Mouse (Mus musculus): ENCODE measurements around the gene Supt3. TPM values are rescaled to one million over a fixed set of nuclear protein-coding genes. Genes with fewer than 3 reads are reported as not detected.

Supt3 gene
- polyA plus RNA-seq, 1 experiment from 2014 or later, result 27.0 TPM

- Histone ChIP-seq H3K27me3 (ENCODE audit: control insufficient read depth, insufficient read depth, low read length) (no peaks in the 10 kb centered on the region), H3K4me2 (replicated peaks; ENCODE audit: low read depth, low read length) (no peak overlapping the region), H3K4me3 (ENCODE audit: low read depth, low read length) (no peak overlapping the region), H3K4me1 (ENCODE audit: control insufficient read depth, insufficient read depth, low read length) (no peaks in the 10 kb centered on the region), H3K27ac (ENCODE audit: low read length) (no peak overlapping the region), H3K9ac (replicated peaks; ENCODE audit: low read depth, low read length) (no peak overlapping the region), H3K9me3 (ENCODE audit: control insufficient read depth, low read depth, low read length) (no peaks in the 10 kb centered on the region), H3K36me3 (ENCODE audit: control insufficient read depth, insufficient read depth, low read length) (no peaks in the 10 kb centered on the region)
- 76% methylated on average over 2 of the region's 2 CpGs for WGBS
- ATAC-seq (ENCODE audit: insufficient number of reproducible peaks, insufficient read depth, low FRiP score, low read depth), result no peak
These were observed 179.7 kb downstream of the Supt3 start for GRCm38 (mm10) chr17:44956671-44957070.

GRCm38 (mm10) chr17:44963051-44963798, 186.3 kb downstream of the Supt3 start:
- no peak overlapping the region for H3K4me2 ChIP-seq (replicated peaks; ENCODE audit: low read depth, low read length)
- H3K27me3 ChIP-seq (ENCODE audit: control insufficient read depth, insufficient read depth, low read length), result no peaks in the 10 kb centered on the region
- 75% methylated on average over 6 of the region's 6 CpGs for WGBS
- H3K36me3 ChIP-seq (ENCODE audit: control insufficient read depth, insufficient read depth, low read length), result no peaks in the 10 kb centered on the region
- no peaks in the 10 kb centered on the region for H3K9me3 ChIP-seq (ENCODE audit: control insufficient read depth, low read depth, low read length)
- no peaks in the 10 kb centered on the region for H3K4me1 ChIP-seq (ENCODE audit: control insufficient read depth, insufficient read depth, low read length)
- no peak for ATAC-seq (ENCODE audit: insufficient number of reproducible peaks, insufficient read depth, low FRiP score, low read depth)
- no peak overlapping the region for H3K4me3 ChIP-seq (ENCODE audit: low read depth, low read length)
- H3K9ac ChIP-seq (replicated peaks; ENCODE audit: low read depth, low read length), result no peak overlapping the region
- H3K27ac ChIP-seq (ENCODE audit: low read length), result no peak overlapping the region

- no peak overlapping the region for H3K4me2 ChIP-seq (replicated peaks; ENCODE audit: low read depth, low read length)
- H3K36me3 ChIP-seq (ENCODE audit: control insufficient read depth, insufficient read depth, low read length), result no peaks in the 10 kb centered on the region
- peaks cover 6% of the 10 kb centered on the region; the same call in 1 of the 2 replicates for H3K4me1 ChIP-seq (ENCODE audit: control insufficient read depth, insufficient read depth, low read length)
- H3K27ac ChIP-seq (ENCODE audit: low read length), result no peak overlapping the region
- no peaks in the 10 kb centered on the region for H3K9me3 ChIP-seq (ENCODE audit: control insufficient read depth, low read depth, low read length)
- H3K27me3 ChIP-seq (ENCODE audit: control insufficient read depth, insufficient read depth, low read length), result no peaks in the 10 kb centered on the region
- no peak overlapping the region for H3K9ac ChIP-seq (replicated peaks; ENCODE audit: low read depth, low read length)
- H3K4me3 ChIP-seq (ENCODE audit: low read depth, low read length), result no peak overlapping the region
- ATAC-seq (ENCODE audit: insufficient number of reproducible peaks, insufficient read depth, low FRiP score, low read depth), result no peak
- whole genome bisulfite sequencing, result 74% methylated on average over 1 of the region's 1 CpGs
These were observed 190.2 kb downstream of the Supt3 start for GRCm38 (mm10) chr17:44967186-44967585.

GRCm38 (mm10) chr17:44970255-44970654, 193.3 kb downstream of the Supt3 start:
- WGBS, result 76% methylated on average over 3 of the region's 3 CpGs
- Histone ChIP-seq H3K4me3 (ENCODE audit: low read depth, low read length) (no peak overlapping the region), H3K9me3 (ENCODE audit: control insufficient read depth, low read depth, low read length) (no peaks in the 10 kb centered on the region), H3K9ac (replicated peaks; ENCODE audit: low read depth, low read length) (no peak overlapping the region), H3K27me3 (ENCODE audit: control insufficient read depth, insufficient read depth, low read length) (no peaks in the 10 kb centered on the region), H3K4me1 (ENCODE audit: control insufficient read depth, insufficient read depth, low read length) (peaks cover 7% of the 10 kb centered on the region; the same call in 1 of the 2 replicates), H3K4me2 (replicated peaks; ENCODE audit: low read depth, low read length) (no peak overlapping the region), H3K36me3 (ENCODE audit: control insufficient read depth, insufficient read depth, low read length) (no peaks in the 10 kb centered on the region), H3K27ac (ENCODE audit: low read length) (no peak overlapping the region)
- no peak for ATAC-seq (ENCODE audit: insufficient number of reproducible peaks, insufficient read depth, low FRiP score, low read depth)

DNA sequence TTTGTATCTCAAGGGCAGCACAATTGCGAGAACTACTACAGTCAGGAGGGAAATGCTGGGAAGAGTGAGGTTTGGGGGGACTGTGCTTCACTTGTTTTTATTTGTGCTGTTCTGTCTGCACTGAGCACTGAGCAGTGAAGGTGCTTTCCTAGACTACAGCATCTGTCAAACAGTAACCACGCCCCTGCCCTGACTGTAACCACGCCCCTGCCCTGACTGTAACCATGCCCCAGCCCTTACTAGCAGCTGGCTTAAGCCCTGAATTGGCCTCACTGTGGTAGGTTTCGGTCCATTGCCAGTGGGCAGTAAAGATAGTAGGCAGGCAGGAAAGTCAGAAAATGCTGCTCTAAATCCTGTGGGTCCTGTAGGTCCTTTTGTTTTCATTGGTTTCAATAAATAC, 196.5 kb downstream of the Supt3 start:
- no peaks in the 10 kb centered on the region for H3K27me3 ChIP-seq (ENCODE audit: control insufficient read depth, insufficient read depth, low read length)
- H3K9ac ChIP-seq (replicated peaks; ENCODE audit: low read depth, low read length), result no peak overlapping the region
- H3K9me3 ChIP-seq (ENCODE audit: control insufficient read depth, low read depth, low read length), result no peaks in the 10 kb centered on the region
- no peak for ATAC-seq (ENCODE audit: insufficient number of reproducible peaks, insufficient read depth, low FRiP score, low read depth)
- H3K4me3 ChIP-seq (ENCODE audit: low read depth, low read length), result no peak overlapping the region
- H3K4me2 ChIP-seq (replicated peaks; ENCODE audit: low read depth, low read length), result no peak overlapping the region
- WGBS, result 54% methylated on average over 4 of the region's 4 CpGs
- peaks cover 9% of the 10 kb centered on the region; the same call in 1 of the 2 replicates for H3K4me1 ChIP-seq (ENCODE audit: control insufficient read depth, insufficient read depth, low read length)
- H3K27ac ChIP-seq (ENCODE audit: low read length), result no peak overlapping the region
- no peaks in the 10 kb centered on the region for H3K36me3 ChIP-seq (ENCODE audit: control insufficient read depth, insufficient read depth, low read length)

DNA sequence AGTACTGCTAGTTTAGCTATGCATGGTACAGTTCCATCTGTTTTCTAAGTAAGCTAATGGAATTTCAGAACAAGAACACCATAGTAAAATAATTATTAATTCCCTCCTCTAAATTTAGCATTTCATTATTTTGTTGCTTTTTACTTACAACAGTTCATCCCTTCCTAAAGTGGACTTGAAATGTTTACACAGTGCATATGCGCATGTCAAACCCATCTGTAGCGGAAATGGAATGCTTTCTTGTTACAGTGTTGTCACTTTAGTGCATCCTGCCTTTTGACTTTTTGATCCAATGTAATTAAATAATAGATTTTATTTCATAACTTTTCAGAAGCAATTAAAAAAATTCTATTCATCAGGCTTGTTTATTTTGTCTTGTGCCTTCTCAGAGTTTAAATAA, 200.7 kb downstream of the Supt3 start:
- Histone ChIP-seq H3K9me3 (ENCODE audit: control insufficient read depth, low read depth, low read length) (no peaks in the 10 kb centered on the region), H3K27me3 (ENCODE audit: control insufficient read depth, insufficient read depth, low read length) (no peaks in the 10 kb centered on the region), H3K36me3 (ENCODE audit: control insufficient read depth, insufficient read depth, low read length) (no peaks in the 10 kb centered on the region), H3K4me3 (ENCODE audit: low read depth, low read length) (no peak overlapping the region), H3K27ac (ENCODE audit: low read length) (no peak overlapping the region), H3K9ac (replicated peaks; ENCODE audit: low read depth, low read length) (no peak overlapping the region), H3K4me2 (replicated peaks; ENCODE audit: low read depth, low read length) (no peak overlapping the region), H3K4me1 (ENCODE audit: control insufficient read depth, insufficient read depth, low read length) (0 out of 2 replicates have a peak, but pooled peaks cover 4% of the 10 kb centered on the region)
- ATAC-seq (ENCODE audit: insufficient number of reproducible peaks, insufficient read depth, low FRiP score, low read depth), result no peak
- WGBS, result 64% methylated on average over 2 of the region's 2 CpGs

GRCm38 (mm10) chr17:44987964-44988363, 211.0 kb downstream of the Supt3 start:
- no peak overlapping the region for H3K27ac ChIP-seq (ENCODE audit: low read length)
- no peaks in the 10 kb centered on the region for H3K36me3 ChIP-seq (ENCODE audit: control insufficient read depth, insufficient read depth, low read length)
- 94% methylated on average over 2 of the region's 2 CpGs for WGBS
- H3K9me3 ChIP-seq (ENCODE audit: control insufficient read depth, low read depth, low read length), result no peaks in the 10 kb centered on the region
- H3K9ac ChIP-seq (replicated peaks; ENCODE audit: low read depth, low read length), result no peak overlapping the region
- no peaks in the 10 kb centered on the region for H3K27me3 ChIP-seq (ENCODE audit: control insufficient read depth, insufficient read depth, low read length)
- H3K4me2 ChIP-seq (replicated peaks; ENCODE audit: low read depth, low read length), result no peak overlapping the region
- ATAC-seq (ENCODE audit: insufficient number of reproducible peaks, insufficient read depth, low FRiP score, low read depth), result no peak
- H3K4me1 ChIP-seq (ENCODE audit: control insufficient read depth, insufficient read depth, low read length), result no peaks in the 10 kb centered on the region
- H3K4me3 ChIP-seq (ENCODE audit: low read depth, low read length), result no peak overlapping the region

- ATAC-seq (ENCODE audit: insufficient number of reproducible peaks, insufficient read depth, low FRiP score, low read depth), result no peak
- Histone ChIP-seq H3K27me3 (ENCODE audit: control insufficient read depth, insufficient read depth, low read length) (no peaks in the 10 kb centered on the region), H3K9ac (replicated peaks; ENCODE audit: low read depth, low read length) (no peak overlapping the region), H3K4me2 (replicated peaks; ENCODE audit: low read depth, low read length) (no peak overlapping the region), H3K4me3 (ENCODE audit: low read depth, low read length) (no peak overlapping the region), H3K4me1 (ENCODE audit: control insufficient read depth, insufficient read depth, low read length) (no peaks in the 10 kb centered on the region), H3K9me3 (ENCODE audit: control insufficient read depth, low read depth, low read length) (no peaks in the 10 kb centered on the region), H3K36me3 (ENCODE audit: control insufficient read depth, insufficient read depth, low read length) (no peaks in the 10 kb centered on the region), H3K27ac (ENCODE audit: low read length) (no peak overlapping the region)
- WGBS, result 82% methylated on average over 4 of the region's 4 CpGs
These were observed 226.4 kb downstream of the Supt3 start for GRCm38 (mm10) chr17:45003311-45003710.

Data from stomach, embryonic 14.5 days (tissue).